Mouse (Mus musculus) testis, adult 2 months (tissue): ENCODE results near the gene Cspg5.

Experiments
- CTCF ChIP-seq: fragments of 200-500 bp; IDR thresholded peaks from 2 replicates; pipeline ENCODE4 v1.5.1; 2012; ENCODE audit warnings: low read depth, mild to moderate bottlenecking, inconsistent platforms, low read length, moderate library complexity; ENCODE audit not compliant: control insufficient read depth, insufficient read depth, insufficient replicate concordance
- POLR2A ChIP-seq: fragments of 200-500 bp; IDR thresholded peaks from 2 replicates; pipeline ENCODE4 v1.6.1; 2012; ENCODE audit warnings: low read depth, mild to moderate bottlenecking, inconsistent platforms, low read length, moderate library complexity; ENCODE audit not compliant: control insufficient read depth

DNA sequence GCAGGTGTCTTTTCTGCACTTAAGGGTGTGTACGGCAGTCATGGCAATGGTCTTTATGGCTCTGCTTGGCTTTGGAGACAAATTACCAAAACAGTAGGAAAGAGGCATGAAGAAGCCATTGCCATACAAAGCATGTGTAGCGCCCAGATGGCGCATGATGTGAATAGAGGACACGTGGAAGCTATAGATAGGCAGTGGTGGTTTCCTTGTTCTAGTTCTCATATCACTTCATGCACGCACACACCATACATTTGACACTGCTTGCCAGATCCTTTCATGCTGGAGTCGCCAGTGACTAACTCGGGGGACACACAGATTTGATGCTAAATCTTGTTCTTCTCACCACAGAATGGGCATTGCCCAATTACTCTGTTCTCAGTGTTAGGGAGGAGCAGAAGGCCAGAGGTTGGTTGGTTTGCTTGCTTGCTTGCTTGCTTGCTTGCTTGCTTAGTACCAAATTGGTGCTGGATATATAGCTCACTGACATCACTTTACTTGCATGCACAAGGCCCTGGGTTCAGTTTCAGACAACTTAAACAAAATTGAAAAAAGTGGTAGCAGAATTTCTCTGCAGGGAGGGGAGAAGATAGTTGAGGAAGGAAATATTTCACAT is at the start of gene Cspg5:
- TF ChIP-seq POLR2A = no peak
- TF ChIP-seq CTCF = no peak
